Mouse (Mus musculus): ENCODE measurements at regions not wholly inside any gene's neighbourhood (a gene's known extent, or its start where the extent isn't known, plus 50 kb on each side); places are given as distances from the start of the nearest gene placed in this dataset.
A peak's percentile ranks its signal among the peaks of the same experiment; 100 is the strongest.

- Histone ChIP-seq H3K27ac (peak overlapping the region; percentile 31), H3K9me3 (no peaks in the 10 kb centered on the region), H3K4me2 (peak overlapping the region; percentile 42), H3K4me1 (replicated peaks) (peaks cover 17% of the 10 kb centered on the region), H3K27me3 (peaks cover 7% of the 10 kb centered on the region; the same call in 1 of the 2 replicates), H3K9ac (peak overlapping the region; percentile 21; the same call in 1 of the 2 replicates), H3K4me3 (no peak overlapping the region), H3K36me3 (no peaks in the 10 kb centered on the region)
- 0 out of 2 replicates have a peak, but pooled peaks have one; percentile 44 for ATAC-seq (ENCODE audit: low FRiP score)
- WGBS: 7% methylated on average over 7 of the region's 7 CpGs
These were observed 298.4 kb downstream of the Cdh26 start for GRCm38 (mm10) chr2:178728794-178729120.

- H3K4me3 ChIP-seq: no peak overlapping the region
These were observed 304.8 kb downstream of the Cdh26 start for GRCm38 (mm10) chr2:178735099-178735498.

GRCm38 (mm10) chr2:178744617-178745016 lies 314.3 kb downstream of the Cdh26 start:
- no peak overlapping the region for H3K4me3 ChIP-seq

More at GRCm38 (mm10) chr2:178735099-178735498, 304.8 kb downstream of the Cdh26 start:
- no peak for ATAC-seq (ENCODE audit: low FRiP score)
- Histone ChIP-seq H3K27me3 (no peaks in the 10 kb centered on the region), H3K36me3 (no peaks in the 10 kb centered on the region), H3K4me1 (replicated peaks) (no peaks in the 10 kb centered on the region), H3K9me3 (no peaks in the 10 kb centered on the region), H3K4me2 (no peak overlapping the region), H3K9ac (no peak overlapping the region), H3K27ac (no peak overlapping the region)
- WGBS: 23% methylated on average over 2 of the region's 2 CpGs

GRCm38 (mm10) chr2:178745296-178746015 lies 315.1 kb downstream of the Cdh26 start:
- H3K4me1 ChIP-seq (replicated peaks): 0 out of 2 replicates have a peak, but pooled peaks cover 7% of the 10 kb centered on the region
- no peak overlapping the region for H3K9ac ChIP-seq
- H3K4me3 ChIP-seq: no peak overlapping the region
- no peaks in the 10 kb centered on the region for H3K36me3 ChIP-seq
- H3K4me2 ChIP-seq: no peak overlapping the region
- H3K9me3 ChIP-seq: no peaks in the 10 kb centered on the region
- H3K27me3 ChIP-seq: no peaks in the 10 kb centered on the region
- WGBS: 22% methylated on average over 14 of the region's 14 CpGs
- H3K27ac ChIP-seq: no peak overlapping the region
- no peak for ATAC-seq (ENCODE audit: low FRiP score)

More at GRCm38 (mm10) chr2:178744617-178745016, 314.3 kb downstream of the Cdh26 start:
- 0 out of 2 replicates have a peak, but pooled peaks cover 7% of the 10 kb centered on the region for H3K4me1 ChIP-seq (replicated peaks)
- H3K9ac ChIP-seq: no peak overlapping the region
- no peak overlapping the region for H3K27ac ChIP-seq
- WGBS: 82% methylated on average over 4 of the region's 4 CpGs
- ATAC-seq (ENCODE audit: low FRiP score): no peak
- H3K9me3 ChIP-seq: no peaks in the 10 kb centered on the region
- no peaks in the 10 kb centered on the region for H3K27me3 ChIP-seq
- H3K36me3 ChIP-seq: no peaks in the 10 kb centered on the region
- no peak overlapping the region for H3K4me2 ChIP-seq

- Histone ChIP-seq H3K36me3 (no peaks in the 10 kb centered on the region), H3K4me1 (replicated peaks) (no peaks in the 10 kb centered on the region), H3K4me2 (no peak overlapping the region), H3K4me3 (no peak overlapping the region), H3K9me3 (no peaks in the 10 kb centered on the region), H3K27me3 (no peaks in the 10 kb centered on the region), H3K27ac (no peak overlapping the region), H3K9ac (no peak overlapping the region)
- ATAC-seq (ENCODE audit: low FRiP score): no peak
- WGBS: 81% methylated on average over 1 of the region's 1 CpGs
These were observed 320.9 kb downstream of the Cdh26 start for GRCm38 (mm10) chr2:178751247-178751646.

GRCm38 (mm10) chr2:178758366-178758765 lies 328.0 kb downstream of the Cdh26 start:
- Histone ChIP-seq H3K9me3 (no peaks in the 10 kb centered on the region), H3K4me3 (no peak overlapping the region), H3K36me3 (no peaks in the 10 kb centered on the region), H3K27ac (no peak overlapping the region), H3K4me1 (replicated peaks) (no peaks in the 10 kb centered on the region), H3K4me2 (no peak overlapping the region), H3K9ac (no peak overlapping the region), H3K27me3 (no peaks in the 10 kb centered on the region)
- ATAC-seq (ENCODE audit: low FRiP score): no peak
- WGBS: 7% methylated on average over 2 of the region's 2 CpGs

GRCm38 (mm10) chr2:178768526-178768925 lies 338.2 kb downstream of the Cdh26 start:
- WGBS: 77% methylated on average over 4 of the region's 4 CpGs
- ATAC-seq (ENCODE audit: low FRiP score): no peak

GRCm38 (mm10) chr2:178769001-178769400 lies 338.7 kb downstream of the Cdh26 start:
- WGBS: 87% methylated on average over 4 of the region's 4 CpGs
- Histone ChIP-seq H3K4me1 (replicated peaks) (peaks cover 9% of the 10 kb centered on the region; the same call in 1 of the 2 replicates), H3K9ac (no peak overlapping the region), H3K36me3 (no peaks in the 10 kb centered on the region), H3K4me2 (no peak overlapping the region), H3K9me3 (no peaks in the 10 kb centered on the region), H3K27me3 (no peaks in the 10 kb centered on the region), H3K27ac (no peak overlapping the region), H3K4me3 (no peak overlapping the region)
- ATAC-seq (ENCODE audit: low FRiP score): no peak

More at GRCm38 (mm10) chr2:178768526-178768925, 338.2 kb downstream of the Cdh26 start:
- H3K4me1 ChIP-seq (replicated peaks): peaks cover 9% of the 10 kb centered on the region; the same call in 1 of the 2 replicates
- H3K9ac ChIP-seq: no peak overlapping the region
- H3K27ac ChIP-seq: no peak overlapping the region
- H3K9me3 ChIP-seq: no peaks in the 10 kb centered on the region
- no peaks in the 10 kb centered on the region for H3K27me3 ChIP-seq
- H3K36me3 ChIP-seq: no peaks in the 10 kb centered on the region
- no peak overlapping the region for H3K4me2 ChIP-seq
- no peak overlapping the region for H3K4me3 ChIP-seq

GRCm38 (mm10) chr2:178771435-178771834 lies 341.1 kb downstream of the Cdh26 start:
- Histone ChIP-seq H3K9ac (no peak overlapping the region), H3K4me3 (no peak overlapping the region), H3K27me3 (no peaks in the 10 kb centered on the region), H3K4me2 (no peak overlapping the region), H3K9me3 (no peaks in the 10 kb centered on the region), H3K27ac (no peak overlapping the region), H3K4me1 (replicated peaks) (peaks cover 9% of the 10 kb centered on the region; the same call in 1 of the 2 replicates), H3K36me3 (no peaks in the 10 kb centered on the region)
- 18% methylated on average over 1 of the region's 1 CpGs for WGBS
- peak; percentile 59; the same call in 1 of the 2 replicates for ATAC-seq (ENCODE audit: low FRiP score)

GRCm38 (mm10) chr2:178771881-178772280 lies 341.6 kb downstream of the Cdh26 start:
- no peak overlapping the region for H3K4me3 ChIP-seq
- no peaks in the 10 kb centered on the region for H3K9me3 ChIP-seq
- H3K27me3 ChIP-seq: no peaks in the 10 kb centered on the region
- no peak overlapping the region for H3K4me2 ChIP-seq
- whole genome bisulfite sequencing: 96% methylated on average over 3 of the region's 3 CpGs
- H3K4me1 ChIP-seq (replicated peaks): peaks cover 9% of the 10 kb centered on the region; the same call in 1 of the 2 replicates
- no peak overlapping the region for H3K9ac ChIP-seq
- H3K27ac ChIP-seq: no peak overlapping the region
- H3K36me3 ChIP-seq: no peaks in the 10 kb centered on the region
- ATAC-seq (ENCODE audit: low FRiP score): no peak

- peak; percentile 50 for ATAC-seq (ENCODE audit: low FRiP score)
- Histone ChIP-seq H3K27ac (peak overlapping the region; percentile 30; the same call in 1 of the 2 replicates), H3K9ac (0 out of 2 replicates have a peak overlapping the region, but pooled peaks have one; percentile 0), H3K36me3 (no peaks in the 10 kb centered on the region), H3K4me2 (peak overlapping the region; percentile 26), H3K9me3 (no peaks in the 10 kb centered on the region), H3K27me3 (peaks cover 5% of the 10 kb centered on the region; the same call in 1 of the 2 replicates), H3K4me1 (replicated peaks) (peaks cover 18% of the 10 kb centered on the region), H3K4me3 (no peak overlapping the region)
- WGBS: 47% methylated on average over 25 of the region's 25 CpGs
These were observed 354.7 kb downstream of the Cdh26 start for GRCm38 (mm10) chr2:178784822-178785589.

GRCm38 (mm10) chr2:178785843-178786242 lies 355.5 kb downstream of the Cdh26 start:
- 69% methylated on average over 6 of the region's 6 CpGs for WGBS
- Histone ChIP-seq H3K36me3 (no peaks in the 10 kb centered on the region), H3K27ac (peak overlapping the region; percentile 1; the same call in 1 of the 2 replicates), H3K4me3 (no peak overlapping the region), H3K9ac (0 out of 2 replicates have a peak overlapping the region, but pooled peaks have one; percentile 0), H3K9me3 (no peaks in the 10 kb centered on the region), H3K27me3 (peaks cover 5% of the 10 kb centered on the region; the same call in 1 of the 2 replicates), H3K4me2 (peak overlapping the region; percentile 26; the same call in 1 of the 2 replicates), H3K4me1 (replicated peaks) (peaks cover 18% of the 10 kb centered on the region)
- no peak for ATAC-seq (ENCODE audit: low FRiP score)

Measured in hindbrain, embryonic 13.5 days (tissue).